Mouse (Mus musculus): ENCODE results near the gene Ahdc1.

The Ahdc1 gene

GRCm38 (mm10) chr4:133016677-133017415, 5.8 kb downstream of the Ahdc1 start:
- no peak for DNase-seq (ENCODE audit: low read depth, low spot score)

DNA sequence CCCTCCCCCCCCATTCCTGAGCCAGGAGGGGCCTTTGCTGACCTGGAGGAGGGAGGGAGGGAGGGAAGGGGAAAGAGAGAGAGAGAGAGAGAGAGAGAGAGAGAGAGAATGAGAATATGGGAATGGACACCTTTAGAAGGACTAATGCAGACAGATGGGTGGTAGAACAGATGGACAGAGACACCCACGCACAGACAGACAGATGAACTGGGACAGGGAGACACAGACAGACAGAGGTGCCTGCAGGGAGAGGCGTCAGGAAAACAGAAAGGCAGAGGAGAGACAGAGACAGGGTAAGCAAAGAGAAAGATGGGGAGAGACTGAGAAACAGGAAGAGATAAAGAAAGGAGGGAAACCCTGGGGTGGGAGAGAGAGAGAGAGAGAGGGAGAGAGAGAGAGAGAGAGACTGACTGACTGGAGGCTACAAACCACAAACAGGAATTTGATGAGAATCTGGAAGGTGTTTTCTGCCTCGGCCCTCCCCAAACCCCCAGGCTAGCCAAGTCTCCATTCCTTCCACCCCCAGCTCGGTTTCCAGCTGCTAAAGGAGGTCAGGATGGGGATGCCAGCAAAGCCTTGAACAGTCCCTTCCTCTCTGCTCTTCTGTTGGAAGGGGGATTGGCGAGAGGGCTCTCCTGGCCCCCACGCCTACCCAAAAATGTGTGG, 6.7 kb downstream of the Ahdc1 start:
- no peak for DNase-seq (ENCODE audit: low read depth, low spot score)

DNA sequence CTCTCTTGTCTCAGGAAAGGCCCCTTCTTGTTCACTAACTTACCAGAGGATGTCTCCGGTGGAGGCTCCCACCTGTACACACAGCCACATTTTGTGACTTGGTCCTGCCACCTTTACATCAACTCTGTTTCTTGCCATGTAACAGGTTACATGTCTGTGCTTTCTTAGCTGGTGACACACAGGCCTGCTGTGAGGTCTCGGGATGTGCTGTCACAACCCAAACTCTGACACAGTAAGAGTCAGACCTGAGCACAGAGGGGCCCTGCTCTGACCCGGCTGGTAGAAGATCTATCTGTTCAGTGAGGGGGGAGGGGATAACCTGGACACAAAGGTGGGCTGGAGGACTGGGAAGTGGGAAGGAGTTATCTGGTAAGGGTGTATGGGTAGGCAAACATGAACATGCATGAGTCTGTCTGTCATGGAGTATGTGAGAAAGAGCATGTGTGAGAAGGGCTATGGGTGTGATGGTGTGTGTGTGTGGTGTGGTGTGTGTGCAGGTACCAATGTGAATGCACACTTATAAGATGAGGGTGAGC, 7.3 kb downstream of the Ahdc1 start:
- DNase-seq (ENCODE audit: low read depth, low spot score): no peak

GRCm38 (mm10) chr4:133020721-133021120, 9.7 kb downstream of the Ahdc1 start:
- no peak for DNase-seq (ENCODE audit: low read depth, low spot score)

- DNase-seq (ENCODE audit: low read depth, low spot score): no peak
Measured at GRCm38 (mm10) chr4:133021181-133021671, 10.2 kb downstream of the Ahdc1 start.

DNA sequence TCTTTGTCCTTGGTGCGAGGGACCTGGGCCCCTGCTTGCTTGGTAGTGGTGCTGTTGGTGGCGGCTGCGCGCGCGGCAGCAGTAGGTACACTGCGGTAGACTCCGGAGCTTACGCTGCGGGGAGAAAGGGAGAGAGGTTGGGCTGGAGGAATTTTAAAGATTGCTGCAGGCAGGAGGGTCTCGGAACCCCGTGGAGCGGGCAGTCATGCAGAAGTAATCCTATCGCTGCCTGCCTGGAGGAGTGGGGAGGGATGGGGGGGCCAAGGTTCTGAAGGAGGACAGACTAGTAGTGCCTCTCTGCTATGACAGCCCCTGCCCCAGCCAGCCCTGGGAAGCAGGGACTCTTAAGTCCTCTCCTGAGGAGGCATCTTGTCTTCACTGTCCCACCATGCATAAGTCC, 11.2 kb downstream of the Ahdc1 start:
- DNase-seq (ENCODE audit: low read depth, low spot score): no peak

DNA sequence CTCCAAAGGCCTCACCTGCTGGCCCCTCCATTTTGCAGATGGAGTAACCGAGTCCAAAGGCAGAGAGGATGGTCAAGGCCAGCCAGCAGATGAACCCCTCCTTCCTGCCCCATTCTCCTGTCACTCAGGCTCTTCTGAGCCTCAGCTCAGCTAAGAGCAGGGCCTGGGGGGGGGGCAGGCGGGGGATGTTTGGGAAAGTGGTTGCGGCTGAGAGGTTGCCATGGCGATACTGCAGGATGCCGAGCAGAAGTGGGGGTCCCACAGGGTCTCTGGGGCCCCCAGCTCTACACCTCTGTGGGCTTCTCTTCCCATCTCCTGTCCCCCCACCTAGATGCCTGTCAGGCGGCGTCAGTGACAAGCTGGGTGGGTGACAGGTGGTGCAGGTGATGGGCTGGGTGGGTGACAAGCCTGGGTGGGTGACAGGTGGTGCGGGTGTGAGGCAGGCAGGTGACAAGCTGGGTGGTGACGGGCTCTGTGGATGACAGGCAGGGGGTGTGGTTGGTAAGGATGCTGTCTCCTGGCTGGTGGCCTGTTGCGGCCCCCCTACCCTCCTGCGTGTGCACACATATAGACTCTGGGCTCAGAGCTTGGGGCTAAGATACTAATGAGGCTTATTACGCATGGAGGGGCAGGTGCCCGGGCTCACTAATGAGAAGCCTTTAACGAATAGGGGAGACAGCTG, 12.0 kb downstream of the Ahdc1 start:
- DNase-seq (ENCODE audit: low read depth, low spot score): no peak

- no peak for DNase-seq (ENCODE audit: low read depth, low spot score)
Measured at GRCm38 (mm10) chr4:133023636-133024035, 12.6 kb downstream of the Ahdc1 start.

GRCm38 (mm10) chr4:133024404-133024803, 13.3 kb downstream of the Ahdc1 start:
- DNase-seq (ENCODE audit: low read depth, low spot score): no peak

GRCm38 (mm10) chr4:133024969-133025685, 14.1 kb downstream of the Ahdc1 start:
- DNase-seq (ENCODE audit: low read depth, low spot score): no peak

DNA sequence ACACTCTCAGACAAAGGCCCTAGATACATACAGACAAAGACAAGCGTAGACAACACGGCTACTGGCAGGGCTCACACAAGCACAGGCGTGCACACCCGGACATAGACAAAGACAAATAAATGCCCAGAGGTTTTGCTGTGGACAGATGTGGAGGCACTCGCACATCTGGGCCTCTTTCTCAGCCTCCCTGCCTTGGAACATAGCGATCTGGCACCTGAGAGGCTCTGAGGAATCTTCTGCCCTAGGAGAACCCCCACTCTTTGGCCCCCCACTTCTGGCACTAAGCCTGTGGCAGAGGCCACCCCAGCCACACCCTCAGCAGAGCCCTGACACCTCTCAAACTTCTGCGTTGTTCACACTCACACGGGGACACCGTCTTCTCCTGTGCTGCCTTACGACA, 15.2 kb downstream of the Ahdc1 start:
- DNase-seq (ENCODE audit: low read depth, low spot score): no peak

- no peak for DNase-seq (ENCODE audit: low read depth, low spot score)
Measured at GRCm38 (mm10) chr4:133026826-133027375, 15.8 kb downstream of the Ahdc1 start.

DNA sequence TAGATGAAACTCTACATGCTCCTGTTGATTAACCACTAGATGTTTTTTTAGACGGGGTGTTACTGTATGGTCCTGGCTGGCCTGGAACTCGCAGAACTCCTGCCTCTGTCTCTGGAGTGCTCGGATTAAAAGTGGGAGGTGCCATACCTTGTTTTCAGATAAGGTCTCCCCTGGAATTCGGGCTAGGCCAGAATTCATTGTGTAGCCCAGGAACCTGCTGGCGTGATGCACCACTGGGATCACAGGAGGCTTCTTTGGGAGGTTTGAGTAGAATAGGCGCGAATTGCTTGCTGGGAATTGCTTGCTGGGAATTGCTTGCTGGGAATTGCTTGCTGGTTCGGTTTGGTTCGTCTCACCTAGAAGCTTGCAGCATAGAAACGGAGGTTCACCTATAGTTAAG, 16.7 kb downstream of the Ahdc1 start:
- DNase-seq (ENCODE audit: low read depth, low spot score): no peak

- DNase-seq (ENCODE audit: low read depth, low spot score): no peak
Measured at GRCm38 (mm10) chr4:133028193-133028592, 17.1 kb downstream of the Ahdc1 start.

DNA sequence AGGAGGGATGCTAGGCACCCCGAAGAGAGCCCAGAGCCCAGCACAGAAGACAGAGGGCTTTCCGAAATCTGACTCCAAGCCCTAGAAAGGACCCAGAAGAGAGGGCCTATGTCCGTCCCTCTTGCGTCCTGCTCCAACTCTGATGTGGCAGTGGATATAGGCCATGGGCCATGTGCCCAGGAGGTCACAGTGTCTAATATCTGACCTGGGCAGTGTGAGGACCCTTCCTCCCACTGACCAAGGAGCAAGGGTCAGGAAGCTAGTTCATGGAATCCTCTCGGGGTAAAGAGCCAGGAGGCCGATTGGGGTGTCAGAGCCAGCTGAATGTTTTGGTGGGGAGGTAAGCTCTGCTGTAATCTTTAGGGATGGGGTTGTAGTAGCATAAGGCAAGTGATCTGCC, 17.8 kb downstream of the Ahdc1 start:
- no peak for DNase-seq (ENCODE audit: low read depth, low spot score)

DNA sequence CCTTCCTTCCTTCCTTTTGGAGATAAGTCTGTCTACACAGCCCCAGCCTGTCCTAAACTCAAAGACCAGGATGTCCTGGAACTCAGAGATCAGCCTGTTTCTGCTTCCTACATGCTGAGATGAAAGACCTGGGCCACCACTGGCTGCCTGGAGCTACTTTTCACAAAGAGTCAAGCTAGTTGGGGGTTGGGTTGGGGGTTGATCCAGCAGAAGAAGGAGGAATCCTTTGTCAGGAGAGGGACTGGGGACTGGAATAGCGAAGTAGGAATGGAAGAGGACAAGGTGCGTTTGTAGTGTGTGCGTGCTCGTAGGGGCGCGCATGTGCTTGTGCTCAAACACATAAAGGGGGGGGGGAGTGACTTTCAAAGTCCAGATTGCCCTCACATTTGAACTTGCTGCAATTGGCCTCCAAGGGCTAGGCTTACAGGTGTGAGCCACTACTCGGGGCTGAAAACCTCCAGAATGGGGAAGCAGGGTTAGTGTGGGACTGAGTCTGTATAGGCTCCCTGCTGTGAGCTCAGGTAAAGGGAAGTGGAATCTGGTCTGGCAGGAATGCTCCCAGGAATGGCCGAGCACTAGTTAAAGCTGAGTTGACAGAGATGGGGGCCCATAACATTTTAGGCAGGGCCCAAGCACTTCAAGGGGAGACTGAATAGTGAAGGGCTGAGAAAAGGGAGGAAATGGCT, 21.5 kb downstream of the Ahdc1 start:
- DNase-seq (ENCODE audit: low read depth, low spot score): no peak

DNA sequence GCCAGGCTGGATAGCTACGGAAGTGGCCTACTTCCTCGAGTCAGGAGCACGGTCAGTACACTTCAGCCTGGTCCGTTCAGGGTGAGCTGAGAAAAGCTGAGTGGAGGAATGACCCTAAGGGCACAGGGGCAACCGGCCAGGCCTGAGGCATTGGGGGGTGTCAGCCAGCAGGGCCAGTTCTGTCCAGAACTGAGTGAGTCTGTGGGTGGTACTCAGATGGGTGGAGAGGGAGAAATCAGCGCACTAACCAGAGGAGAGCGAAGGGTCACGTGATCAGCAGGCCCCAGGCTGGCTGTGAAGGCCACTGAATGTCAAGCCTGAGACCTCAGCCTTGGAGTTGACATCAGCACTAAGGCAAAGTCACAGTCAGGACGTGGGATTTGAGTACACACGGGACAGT, 23.4 kb downstream of the Ahdc1 start:
- DNase-seq (ENCODE audit: low read depth, low spot score): no peak

DNA sequence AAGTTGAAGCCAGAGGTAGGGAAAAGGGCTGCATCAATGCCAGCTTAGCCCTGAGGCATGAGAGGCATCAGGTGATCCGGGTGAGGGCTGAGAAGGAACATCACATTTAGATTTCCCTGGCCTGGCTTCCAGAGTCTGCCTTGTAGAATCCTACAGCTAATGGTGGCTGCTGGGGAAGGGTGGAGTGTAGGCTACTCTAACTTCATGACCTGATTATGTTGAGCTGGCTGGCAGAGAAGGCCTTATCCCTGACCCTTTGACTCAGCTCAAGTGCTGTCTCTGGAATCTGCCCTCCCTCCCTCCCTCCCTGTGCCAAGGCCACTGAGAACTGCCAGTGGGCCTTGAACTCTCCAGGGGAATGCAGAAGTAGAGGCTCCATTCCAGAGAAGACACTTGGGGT, 24.4 kb downstream of the Ahdc1 start:
- no peak for DNase-seq (ENCODE audit: low read depth, low spot score)

DNA sequence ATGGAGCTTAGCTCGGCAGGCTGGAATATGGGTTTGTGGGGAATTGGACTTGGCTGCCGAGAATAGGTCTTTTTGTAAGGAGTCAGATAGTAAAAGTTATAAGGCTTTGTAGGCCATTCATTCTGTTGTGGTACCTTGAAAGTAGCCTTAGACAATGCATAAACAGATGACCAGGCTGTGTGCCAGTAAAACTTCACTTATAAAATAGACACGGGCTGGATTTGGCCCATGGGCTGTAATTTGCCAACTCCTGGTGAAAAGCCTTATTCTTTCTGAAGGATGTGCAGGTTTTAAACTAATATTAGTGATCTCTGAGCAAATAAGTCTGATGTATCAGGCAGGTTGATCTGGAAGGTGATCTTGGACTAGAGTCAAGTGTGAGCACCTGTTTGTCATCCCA, 24.9 kb downstream of the Ahdc1 start:
- DNase-seq (ENCODE audit: low read depth, low spot score): no peak

- no peak for DNase-seq (ENCODE audit: low read depth, low spot score)
Measured at GRCm38 (mm10) chr4:133037293-133037692, 26.2 kb downstream of the Ahdc1 start.

GRCm38 (mm10) chr4:133037798-133038197, 26.7 kb downstream of the Ahdc1 start:
- DNase-seq (ENCODE audit: low read depth, low spot score): no peak

Measured in retina, adult 2 months (tissue).